8 mouse cellular contexts compared by ENCODE assay signal in the genomic region with DNA sequence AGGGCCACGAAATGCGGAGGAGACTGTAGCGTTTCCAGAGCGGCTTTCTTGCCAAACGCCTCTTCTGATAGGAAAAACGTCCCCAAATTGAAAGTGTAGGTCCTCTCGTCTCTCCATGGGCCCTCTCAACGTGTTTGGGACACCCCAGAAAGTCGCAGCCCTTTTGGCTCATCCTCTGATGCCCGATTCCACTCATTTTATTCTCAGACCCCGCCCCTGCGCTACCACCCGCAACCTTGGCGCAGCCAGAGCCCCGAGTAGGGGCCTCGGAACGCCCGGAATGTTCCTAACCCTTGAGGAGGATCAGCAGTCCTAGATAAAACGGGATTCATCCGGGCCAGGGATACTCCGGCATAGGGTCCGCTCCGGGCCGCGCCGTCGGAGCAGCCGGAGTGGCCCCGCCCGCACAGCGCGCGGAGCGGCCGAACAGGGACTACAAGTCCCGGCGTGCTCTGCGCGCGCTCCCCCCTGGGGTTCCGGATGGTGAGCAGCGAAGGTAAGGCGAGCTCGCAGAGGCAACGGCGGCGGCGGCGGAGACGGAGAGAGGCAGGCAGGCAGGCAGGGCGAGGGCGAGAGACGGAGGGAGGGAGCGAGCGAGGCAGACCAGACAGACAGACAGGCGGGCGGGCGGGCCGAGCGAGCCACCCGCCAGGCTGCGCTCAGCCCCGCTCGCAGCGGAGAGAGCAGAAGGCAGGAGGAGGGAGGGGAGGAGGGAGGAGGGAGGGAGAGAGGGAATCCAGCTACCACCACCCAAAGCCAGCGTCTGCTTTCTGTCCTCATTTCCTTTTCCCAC. TPM values are rescaled to one million over a fixed set of nuclear protein-coding genes. Genes with fewer than 3 reads are reported as not detected.
DNase-seq lines count a peak whose midpoint lies in the region; ATAC-seq and TF ChIP-seq lines count a peak whose summit lies in the region.

Ahdc1 (plus strand) TSS at position 233 of the 793 bp plus-strand sequence.

- peaks cover 50% of the 10 kb centered on the region for H3K4me1 ChIP-seq in lung, embryonic 15.5 days
- H3K4me1 ChIP-seq in olfactory bulb, adult 2 months (ENCODE audit: control insufficient read depth, insufficient read depth, low read length) = peaks cover 37% of the 10 kb centered on the region

- H3K9ac ChIP-seq in lung, embryonic 15.5 days = peak within 1 kb of the TSS; percentile 99

- peak; percentile 96 for TF ChIP-seq POLR2A in olfactory bulb, adult 2 months (IDR thresholded peaks at IDR 0.05; ENCODE audit: insufficient read depth, low read depth, low read length)

- peak; percentile 77 for ATAC-seq in frontal cortex, adult (ENCODE audit: low TSS enrichment)
- peak; percentile 64 to 73 for ATAC-seq in hematopoietic stem cell, adult 5-6 weeks (replicated peaks in 1 of 2; ENCODE audit: insufficient read depth in 1 of 2, low FRiP score in 2 of 2, low TSS enrichment in 1 of 2, low read depth in 1 of 2, poor library complexity in 2 of 2, severe bottlenecking in 2 of 2)
- ATAC-seq in lung, embryonic 15.5 days (ENCODE audit: borderline replicate concordance, extremely low read depth, low FRiP score, low TSS enrichment) = peak; percentile 87

- peaks cover 15% of the 10 kb centered on the region for H3K27me3 ChIP-seq in lung, embryonic 15.5 days

- DNase-seq in MN1 (ENCODE audit: low spot score) = peak; percentile 95
- DNase-seq in cerebellum, adult 8-10 months = peak; percentile 93
- peak; percentile 65 for DNase-seq in layer of hippocampus, adult 9-10 months (ENCODE audit: low spot score)
- DNase-seq in thymus, adult 18-20 months = peak; percentile 90 to 92

- 0 out of 2 replicates have a peak, but pooled peaks have one; percentile 17 for TF ChIP-seq CTCF in olfactory bulb, adult 2 months (IDR thresholded peaks at IDR 0.05; ENCODE audit: insufficient read depth, low read depth, low read length)

- WGBS in lung, embryonic 15.5 days = 2% methylated on average over 65 of the region's 66 CpGs
- under 1% methylated on average over 66 of the region's 66 CpGs for WGBS in olfactory bulb, adult 2 months

- H3K4me2 ChIP-seq in lung, embryonic 15.5 days = peak within 1 kb of the TSS; percentile 83

- peak within 1 kb of the TSS; percentile 97 for H3K27ac ChIP-seq in lung, embryonic 15.5 days
- peak within 1 kb of the TSS; percentile 82 for H3K27ac ChIP-seq in olfactory bulb, adult 2 months (ENCODE audit: insufficient read depth, low read depth, low read length)

- H3K4me3 ChIP-seq in lung, embryonic 15.5 days = peak within 1 kb of the TSS; percentile 97
- H3K4me3 ChIP-seq in olfactory bulb, adult 2 months (ENCODE audit: insufficient read depth, low read depth, low read length) = peak within 1 kb of the TSS; percentile 75

- no peaks in the 10 kb centered on the region for H3K36me3 ChIP-seq in lung, embryonic 15.5 days

- no peaks in the 10 kb centered on the region for H3K9me3 ChIP-seq in lung, embryonic 15.5 days

RNA-seq across cellular contexts. Expression of gene Ahdc1, which starts in this region (rescaled TPM):
- 7.2 and 9.8 TPM in 2 replicates for total RNA-seq in hematopoietic stem cell, adult 5-6 weeks (2017)
- polyA plus RNA-seq in lung, embryonic 15.5 days (2015; fragmentation: Nextera tagmentation; extraction: Ambion mirVana) = 8.5 and 10.5 TPM in 2 replicates
- polyA plus RNA-seq in olfactory bulb, adult 2 months (2012; ENCODE audit: insufficient read depth, insufficient read length, low replicate concordance, missing spikeins) = not detected in 2 replicates

Comparison
In these comparisons a context has a peak if more than half of its experiments do, and no peak if none do; other contexts are left out.
1. Peak in every context shown above with its lines: DNase-seq, ATAC-seq, H3K4me3 ChIP-seq and H3K27ac ChIP-seq.